Mouse (Mus musculus) liver, adult 10 weeks (tissue): ENCODE results near the gene Prap1. TPM values are rescaled to one million over a fixed set of nuclear protein-coding genes. Genes with fewer than 3 reads are reported as not detected.

Source experiments
- polyA plus RNA-seq: library from polyadenylated mRNA; stranded (reverse); fragments of 350-450 nt; fragmentation: Illumina TruSeq; extraction: RNeasy Lipid Tissue Mini Kit (QIAGEN cat#74804); gene quantifications from one replicate; pipeline ENCODE4 v1.2.3, GENCODE M21; 2014; ENCODE audit warnings: low read depth, low replicate concordance

Gene Prap1
- polyA plus RNA-seq, result not detected

DNA sequence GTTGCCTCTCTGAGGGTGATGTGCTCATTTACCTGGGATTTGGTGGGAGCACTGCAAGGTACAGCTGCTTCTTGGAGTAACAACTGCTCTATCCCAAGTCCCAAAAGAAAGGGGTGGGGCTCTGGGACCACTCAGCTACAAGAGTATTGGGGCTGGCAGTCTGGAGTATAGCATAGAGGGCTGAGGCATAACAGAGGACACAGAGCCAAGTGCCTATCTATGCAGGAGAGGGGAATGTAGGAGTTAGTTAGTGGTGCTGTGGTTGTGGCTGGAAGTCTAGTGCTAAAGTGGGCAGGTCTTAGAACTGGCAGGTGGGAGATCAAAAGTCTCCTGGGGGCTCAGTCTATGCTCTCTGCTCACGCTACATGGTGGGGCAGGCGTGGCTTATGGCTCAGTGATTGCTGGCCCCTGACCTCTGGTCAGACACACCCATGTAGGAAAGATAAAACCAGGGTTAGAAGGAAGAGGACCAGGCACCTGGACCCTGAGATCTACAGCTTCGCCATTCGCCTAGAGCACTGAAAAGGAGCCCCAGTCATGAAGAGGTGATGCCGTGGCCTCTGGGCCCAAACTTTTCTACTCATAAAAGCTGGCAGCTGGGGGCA lies at the start of gene Prap1:
TSS of gene Prap1 (plus strand) at position 472 of the 605 bp plus-strand sequence.

DNA sequence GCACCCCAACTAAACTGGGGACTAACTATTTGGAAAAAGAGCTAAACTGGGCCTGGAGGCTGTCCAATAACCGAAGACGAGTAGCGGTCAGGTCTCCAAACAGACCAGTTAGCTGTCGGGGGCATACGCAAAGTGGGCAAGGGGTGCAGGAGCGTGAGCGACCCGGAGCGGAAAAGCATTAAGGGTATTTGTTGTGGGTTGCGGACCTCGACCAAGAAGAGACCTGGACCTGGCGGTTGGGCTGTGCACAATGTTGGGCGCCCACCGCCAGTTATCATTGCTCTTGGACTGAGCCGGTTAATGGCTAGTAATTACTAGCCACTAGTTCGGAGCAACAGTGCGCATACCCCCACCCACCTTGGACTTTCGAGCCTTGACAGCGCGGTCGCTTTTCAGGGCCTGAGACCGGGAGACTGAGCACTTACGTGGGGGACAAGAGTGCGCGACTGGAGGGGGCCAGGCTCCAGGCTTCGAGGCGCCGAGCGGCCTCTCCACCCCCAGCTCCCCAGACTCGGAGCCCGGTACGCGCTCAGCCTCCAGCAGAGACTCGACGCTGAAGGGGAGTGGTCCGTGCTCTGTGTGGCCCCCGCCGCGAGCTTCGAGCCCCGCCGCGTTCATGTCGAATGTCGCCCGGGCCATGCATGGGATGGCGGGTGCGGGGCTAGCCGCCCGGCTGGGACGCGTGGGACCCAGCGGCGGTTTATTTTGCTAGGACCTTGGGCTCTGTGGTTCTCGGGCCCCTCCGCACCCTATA lies 44.7 kb upstream of the Prap1 start, which contains the start of gene Msx3:
TSS of gene Msx3 (minus strand) at position 729 of the 754 bp plus-strand sequence.

DNA sequence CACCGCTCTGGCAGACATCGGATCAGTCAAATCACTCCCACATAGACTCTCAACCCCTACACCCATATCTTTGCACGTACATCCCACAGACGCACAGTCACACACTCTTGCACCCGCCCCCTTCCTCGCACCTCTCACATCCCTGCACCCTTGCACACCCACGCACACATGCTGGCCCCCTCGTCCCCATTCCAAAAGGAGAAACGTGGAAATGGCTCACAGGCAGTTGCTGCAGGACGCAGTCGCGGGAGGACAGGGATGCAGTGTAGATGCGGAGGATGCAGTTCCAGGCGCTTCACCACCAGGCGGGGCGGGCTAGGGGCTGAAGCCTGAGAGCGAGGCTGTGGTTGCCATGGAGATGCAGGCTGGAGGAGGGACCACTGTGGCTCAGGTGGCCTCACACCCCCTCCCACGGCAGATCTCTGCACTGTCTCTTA lies 10.9 kb upstream of the Prap1 start, which contains the start of gene Caly:
TSS of gene Caly (minus strand) at position 307 of the 437 bp plus-strand sequence.

DNA sequence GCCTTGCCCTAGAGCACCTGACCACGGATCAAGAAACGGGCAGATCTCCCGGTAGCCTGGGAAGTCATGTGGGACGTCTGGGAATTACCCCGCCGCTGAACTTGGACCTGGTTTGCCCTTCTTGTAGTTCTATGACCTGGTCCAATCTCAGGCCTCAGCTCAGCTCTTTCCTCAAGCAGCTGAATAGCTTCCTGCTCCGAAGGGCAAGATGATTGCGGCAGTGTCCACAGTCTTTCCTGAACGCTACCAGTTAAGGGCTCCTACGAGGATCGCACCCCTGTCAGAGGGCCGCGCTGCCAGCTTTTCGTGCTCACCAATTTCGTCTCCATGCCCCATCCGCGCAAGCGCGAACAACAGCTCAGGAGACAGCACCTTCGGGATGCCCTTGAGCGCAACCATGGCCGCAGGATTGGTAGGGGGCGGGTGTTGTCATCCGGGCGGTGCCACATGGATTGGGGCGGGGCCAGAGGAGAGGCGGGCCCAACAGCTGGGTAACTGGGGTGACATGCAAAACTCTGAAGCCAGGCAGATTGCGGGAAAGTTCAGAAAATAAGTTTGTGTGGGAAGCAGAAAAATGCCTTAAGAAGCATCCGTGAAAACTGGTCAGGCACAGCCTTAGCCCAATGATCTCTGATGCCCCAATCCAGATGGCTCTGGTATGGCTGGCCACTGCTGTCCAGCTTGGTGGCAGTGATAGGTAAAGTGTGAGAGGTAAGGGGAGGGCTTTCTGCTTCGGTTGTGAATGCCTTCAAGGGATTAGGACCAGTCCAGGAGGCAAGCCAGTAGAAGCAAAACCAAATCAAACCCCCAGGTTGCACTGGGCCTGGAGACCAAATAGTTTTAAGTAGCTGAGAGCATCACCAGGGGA lies 9.0 kb downstream of the Prap1 start, which contains the start of gene Fuom:
TSS of gene Fuom (minus strand) at position 449 of the 868 bp plus-strand sequence.

DNA sequence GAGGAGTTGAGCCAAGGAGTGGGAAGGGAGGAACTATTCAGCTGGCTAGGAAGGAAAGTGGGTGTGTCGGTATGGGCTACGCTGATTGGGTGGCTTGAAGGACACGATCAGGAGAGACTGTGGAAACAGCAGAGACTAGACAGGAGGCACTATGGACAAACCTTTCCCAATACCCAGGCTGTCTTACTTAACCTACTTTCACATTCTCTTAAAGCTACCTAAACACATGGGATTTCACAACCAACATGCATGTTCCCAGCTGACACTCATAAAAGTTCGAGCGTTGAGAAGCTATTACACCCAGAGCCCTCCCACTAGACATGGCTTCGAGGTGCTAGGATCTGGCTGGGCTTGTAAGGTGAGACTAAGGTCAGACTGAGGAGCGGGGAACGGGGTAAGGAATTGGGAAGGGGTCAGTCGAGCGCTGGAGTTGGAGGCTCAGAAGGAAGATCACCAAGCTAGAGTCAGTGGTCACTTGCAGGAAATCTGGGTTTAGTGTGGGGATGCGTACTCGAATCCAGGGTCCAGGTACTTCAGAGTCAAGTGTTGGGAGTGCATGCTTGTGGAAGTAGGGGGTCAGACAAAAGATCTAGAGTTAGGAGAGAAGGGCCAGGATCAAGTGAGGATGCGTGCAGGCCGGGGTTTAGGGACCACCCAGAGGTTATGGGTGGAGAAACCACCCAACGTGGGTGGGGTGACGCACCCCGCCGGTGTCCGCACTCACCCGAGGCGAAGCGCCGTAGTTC lies 22.6 kb downstream of the Prap1 start, which contains the start of gene Paox:
TSS of gene Paox (plus strand) at position 217 of the 746 bp plus-strand sequence.

DNA sequence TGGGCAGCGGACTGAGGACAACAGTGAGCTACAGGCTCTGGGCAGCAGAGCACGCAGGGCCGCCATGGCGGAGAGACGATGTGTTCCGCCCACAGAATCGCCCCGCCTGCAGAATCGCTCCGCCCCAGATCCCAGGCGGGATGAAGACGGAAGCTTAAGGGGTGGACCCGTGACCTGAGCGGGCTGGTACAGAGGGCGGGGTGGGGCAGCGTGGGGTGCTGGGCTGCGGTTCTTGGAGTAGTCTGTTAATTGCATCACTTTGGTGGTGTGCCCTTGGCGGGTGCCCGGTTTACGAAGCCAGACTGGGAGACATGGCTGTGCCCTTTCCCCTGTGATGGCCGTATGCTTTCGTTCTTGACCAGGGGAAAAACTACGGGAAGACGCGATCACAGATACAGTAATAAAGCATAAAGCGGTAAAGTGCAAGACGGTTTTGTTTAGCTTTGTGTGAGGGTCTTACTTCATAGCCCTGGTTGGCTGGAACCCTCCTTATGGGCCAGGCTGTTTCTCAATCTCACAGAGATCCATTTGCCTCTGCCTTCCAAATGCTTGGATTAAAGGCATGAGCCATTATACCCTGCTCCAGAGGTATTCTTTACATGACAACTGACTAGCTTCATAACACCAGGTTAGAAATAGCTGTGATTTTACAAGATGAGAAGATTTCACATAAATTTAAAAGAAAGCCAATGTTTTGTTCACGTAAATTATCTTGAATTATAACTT lies 23.3 kb downstream of the Prap1 start, which contains the start of gene Echs1:
TSS of gene Echs1 (minus strand) at position 148 of the 726 bp plus-strand sequence.

DNA sequence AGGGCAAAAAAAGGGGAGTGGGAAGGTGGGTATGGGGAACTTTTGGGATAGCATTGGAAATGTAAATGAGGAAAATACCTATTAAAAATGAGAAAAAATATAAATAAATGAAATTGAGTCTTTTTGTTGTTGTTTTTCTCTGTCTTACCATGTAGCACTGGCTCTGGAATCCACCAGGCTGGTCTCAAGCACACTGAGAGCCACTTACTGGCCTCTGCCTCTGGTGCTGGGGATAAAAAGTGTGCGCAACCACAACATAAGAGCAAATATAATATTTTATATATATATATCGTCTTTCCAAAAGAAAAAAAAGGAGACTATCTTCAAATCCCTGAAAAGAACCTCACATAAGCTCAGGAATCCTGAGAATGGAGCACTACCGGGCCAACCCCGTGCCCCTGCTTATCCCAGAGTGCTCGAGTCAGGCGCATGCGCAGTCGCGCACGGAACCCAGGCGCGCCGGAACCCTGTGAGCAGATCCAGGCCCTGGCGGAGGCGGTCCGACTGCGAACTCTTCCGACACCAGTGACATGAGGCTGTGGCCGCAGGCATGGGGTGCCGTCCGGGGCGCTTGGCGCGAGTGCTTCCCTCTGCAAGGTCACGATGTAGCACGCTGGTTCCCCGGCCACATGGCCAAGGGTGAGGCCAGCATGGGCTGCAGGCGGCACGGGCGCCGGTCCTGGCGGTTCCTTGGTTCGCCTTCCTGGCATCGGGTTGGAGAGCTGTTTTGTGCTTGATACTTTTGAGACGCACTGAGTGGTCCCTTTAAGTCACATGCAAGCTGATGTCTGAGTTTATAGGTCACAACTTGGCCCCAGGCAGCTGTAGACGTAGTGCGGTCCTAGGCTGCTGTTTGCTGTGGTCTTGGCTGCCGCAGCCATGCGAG lies 44.2 kb downstream of the Prap1 start, which contains the start of gene Mtg1:
TSS of gene Mtg1 (plus strand) at position 430 of the 886 bp plus-strand sequence.

Other genes with a start within 250 kb of the Prap1 start
- not detected for gene Kndc1, start 198.7 kb upstream of the Prap1 start, polyA plus RNA-seq
- gene Utf1, start 149.6 kb upstream of the Prap1 start, polyA plus RNA-seq, result not detected
- not detected for gene 6430531B16Rik, start 114.6 kb upstream of the Prap1 start, polyA plus RNA-seq
- not detected for gene Adam8, start 100.8 kb upstream of the Prap1 start, polyA plus RNA-seq
- 5.6 TPM for gene Zfp511, start 57.0 kb upstream of the Prap1 start, polyA plus RNA-seq
- gene Tubgcp2, start 56.7 kb upstream of the Prap1 start, polyA plus RNA-seq, result 8.4 TPM
- gene Msx3, start 44.3 kb upstream of the Prap1 start, polyA plus RNA-seq, result not detected
- not detected for gene Caly, start 10.8 kb upstream of the Prap1 start, polyA plus RNA-seq
- 20.7 TPM for gene Fuom, start 9.0 kb downstream of the Prap1 start, polyA plus RNA-seq
- 26.3 TPM for gene Paox, start 22.4 kb downstream of the Prap1 start, polyA plus RNA-seq
- gene Echs1, start 23.1 kb downstream of the Prap1 start, polyA plus RNA-seq, result 196 TPM
- gene Mtg1, start 44.2 kb downstream of the Prap1 start, polyA plus RNA-seq, result 6.2 TPM
- gene Sprn, start 61.5 kb downstream of the Prap1 start, polyA plus RNA-seq, result 0.95 TPM
- gene Olfr522, start 71.4 kb downstream of the Prap1 start, polyA plus RNA-seq, result not detected
- gene Olfr523, start 79.8 kb downstream of the Prap1 start, polyA plus RNA-seq, result not detected
- not detected for gene Olfr524, start 112.6 kb downstream of the Prap1 start, polyA plus RNA-seq
- gene Cd163l1, start 124.9 kb downstream of the Prap1 start, polyA plus RNA-seq, result not detected
- gene 5830411N06Rik, start 153.9 kb downstream of the Prap1 start, polyA plus RNA-seq, result not detected
- not detected for gene Olfr525, start 227.5 kb downstream of the Prap1 start, polyA plus RNA-seq
- not detected for gene Olfr527, start 240.6 kb downstream of the Prap1 start, polyA plus RNA-seq